Mouse (Mus musculus): Measurements from ENCODE around the gene Adgre5.

Gene Adgre5

DNA sequence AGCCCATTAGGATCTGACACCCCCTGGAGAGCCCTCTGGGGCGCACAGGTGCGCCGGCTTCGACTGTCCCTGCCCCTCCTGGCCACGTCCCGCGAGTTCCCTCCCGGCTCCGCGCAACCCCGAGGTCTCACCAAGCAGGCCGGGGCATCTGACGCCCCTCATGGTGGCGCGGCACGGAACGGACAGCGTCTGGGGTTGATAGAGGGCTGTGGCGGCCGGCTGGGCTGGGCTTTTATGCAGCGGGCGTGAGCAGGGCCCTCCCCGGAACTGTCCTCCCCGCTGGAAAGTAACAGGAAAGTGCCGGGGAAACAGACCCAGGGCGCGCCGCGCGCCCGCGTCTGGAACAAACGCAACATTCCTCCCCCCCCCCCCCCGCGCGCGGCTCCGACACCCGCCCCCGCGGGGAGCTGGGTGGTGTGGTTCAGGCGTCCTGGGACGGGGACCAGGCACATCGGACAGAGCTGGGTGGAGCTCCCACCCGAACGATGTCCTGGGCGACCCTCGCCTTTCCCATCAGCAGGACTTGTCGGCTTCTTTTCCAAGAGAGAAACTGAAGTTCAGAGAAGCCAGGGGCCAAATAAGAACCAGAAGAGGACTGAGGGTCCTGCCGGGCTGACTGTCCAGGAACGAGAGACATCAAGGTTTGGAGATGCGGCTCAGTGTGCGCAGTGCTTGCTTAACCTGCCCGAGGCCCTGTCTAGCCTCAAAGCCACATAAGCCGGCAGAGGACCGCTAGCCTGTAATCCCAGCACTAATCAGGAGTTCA is at the start of gene Adgre5:
Gene Adgre5 (minus strand): TSS at position 351 of the 766 bp plus-strand sequence.
- no peak for DNase-seq (ENCODE audit: low read depth, low spot score)

DNA sequence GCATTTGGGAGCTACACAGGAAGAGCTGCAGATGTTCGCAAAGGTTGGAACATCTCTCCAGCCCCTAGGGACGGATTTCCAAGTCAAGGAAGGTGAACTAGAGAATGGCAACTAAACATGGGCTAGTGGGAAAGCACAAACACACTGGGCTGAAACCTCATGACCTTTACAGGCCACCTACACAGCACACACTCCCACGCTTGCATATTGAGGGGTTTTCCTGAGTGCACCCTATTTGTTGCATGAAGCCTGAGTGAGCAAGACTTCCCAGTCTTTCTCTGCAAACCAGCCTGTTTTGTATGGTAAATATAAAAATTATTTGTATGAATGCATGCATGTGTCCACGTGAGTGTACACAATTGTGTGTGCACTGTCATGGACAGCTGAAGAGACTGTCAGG is 48.7 kb upstream of the Adgre5 start:
- DNase-seq (ENCODE audit: low read depth, low spot score): no peak

DNA sequence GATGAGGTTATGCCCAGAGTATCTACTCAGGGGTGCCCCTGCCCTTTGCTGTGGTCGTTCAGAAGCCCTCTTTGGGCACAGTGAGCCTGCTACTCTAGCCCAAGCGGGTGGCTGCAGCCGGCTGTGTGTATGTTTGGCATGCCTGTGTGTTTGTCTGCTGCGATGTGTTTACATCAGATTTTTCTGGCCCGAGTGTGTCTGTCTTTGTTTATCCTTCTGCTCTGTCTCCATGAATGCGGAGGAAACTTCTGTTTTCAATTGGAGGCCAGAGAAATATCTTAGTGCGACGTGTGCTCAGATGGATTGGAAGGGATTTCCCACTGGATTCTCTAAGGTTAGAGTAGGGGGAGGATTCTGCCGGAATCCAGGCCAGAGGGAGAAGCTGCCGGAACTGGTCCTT is 43.9 kb upstream of the Adgre5 start:
- no peak for DNase-seq (ENCODE audit: low read depth, low spot score)

DNA sequence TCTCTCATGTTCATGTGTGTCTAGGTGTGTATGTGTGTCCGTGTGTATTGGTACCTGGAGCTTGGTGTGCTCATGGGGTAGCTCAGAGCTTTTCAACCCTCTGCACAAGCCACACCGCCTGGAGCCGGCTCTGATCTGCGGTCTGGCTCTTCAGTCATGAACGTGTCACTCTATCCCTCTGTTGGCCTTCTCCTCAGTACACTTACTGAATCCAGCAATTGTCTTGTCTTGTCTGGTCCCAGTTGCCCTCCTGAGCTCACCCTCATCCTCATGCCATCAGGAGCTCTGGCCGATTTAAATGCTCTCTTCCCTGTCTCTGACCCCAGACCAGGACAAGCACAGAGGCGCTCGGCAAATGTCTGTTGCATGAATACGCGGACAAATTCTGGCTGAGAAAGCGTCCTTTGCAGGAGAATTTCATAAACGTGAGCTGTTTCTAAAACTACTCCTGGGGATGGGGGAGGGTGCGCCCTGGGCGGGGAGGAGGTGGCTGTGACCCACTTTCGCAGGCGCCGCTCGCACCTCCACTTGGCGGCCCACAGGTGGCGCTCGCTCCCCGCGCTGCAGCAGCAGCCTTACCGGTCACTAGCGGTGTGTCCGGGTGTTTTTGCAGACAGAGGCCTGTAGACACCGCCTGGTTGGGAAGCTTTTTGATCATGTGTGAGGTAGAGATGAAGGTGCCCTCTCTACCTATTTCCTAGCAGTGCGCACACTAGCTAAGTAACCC is 41.9 kb upstream of the Adgre5 start:
- DNase-seq (ENCODE audit: low read depth, low spot score): peak; percentile 8

DNA sequence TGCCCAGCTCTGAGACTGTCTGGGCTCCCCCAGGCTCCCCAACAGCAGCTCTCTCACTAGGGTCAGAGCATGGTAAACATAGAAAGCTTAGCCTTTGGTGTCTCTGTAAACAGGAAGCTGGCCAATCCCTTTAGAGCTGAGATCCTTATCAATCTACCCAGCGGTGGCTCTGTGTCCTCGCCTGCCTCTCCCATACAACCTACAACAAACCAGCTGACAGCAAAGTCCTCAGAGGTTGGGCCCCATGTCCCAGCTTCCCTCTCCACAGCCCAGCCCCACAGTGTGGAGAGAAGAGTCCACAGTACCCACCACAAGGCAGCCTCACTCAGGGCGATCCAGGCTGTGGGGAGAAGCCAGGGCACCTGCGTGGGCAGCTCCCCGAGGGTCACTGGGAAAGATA is 38.5 kb upstream of the Adgre5 start:
- no peak for DNase-seq (ENCODE audit: low read depth, low spot score)

DNA sequence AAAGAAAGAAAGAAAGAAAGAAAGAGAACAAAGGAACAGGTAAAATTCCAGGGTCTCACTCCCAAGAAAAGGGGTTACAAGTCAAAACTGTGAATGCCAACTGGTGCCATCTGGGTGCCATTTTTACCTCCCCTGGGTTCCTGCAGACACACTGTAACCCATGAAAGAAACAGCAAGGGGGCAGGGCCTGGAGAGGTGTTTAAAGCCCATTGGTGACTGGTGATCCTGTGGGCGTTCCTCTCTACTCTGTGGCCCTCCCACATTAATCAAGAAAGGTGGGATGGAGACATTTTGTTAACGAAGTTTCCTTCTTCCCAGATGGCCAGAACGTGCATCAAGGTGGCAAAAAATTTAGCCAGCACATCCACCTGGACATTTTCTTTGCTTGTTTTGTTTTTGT is 36.9 kb upstream of the Adgre5 start:
- DNase-seq (ENCODE audit: low read depth, low spot score): no peak

DNA sequence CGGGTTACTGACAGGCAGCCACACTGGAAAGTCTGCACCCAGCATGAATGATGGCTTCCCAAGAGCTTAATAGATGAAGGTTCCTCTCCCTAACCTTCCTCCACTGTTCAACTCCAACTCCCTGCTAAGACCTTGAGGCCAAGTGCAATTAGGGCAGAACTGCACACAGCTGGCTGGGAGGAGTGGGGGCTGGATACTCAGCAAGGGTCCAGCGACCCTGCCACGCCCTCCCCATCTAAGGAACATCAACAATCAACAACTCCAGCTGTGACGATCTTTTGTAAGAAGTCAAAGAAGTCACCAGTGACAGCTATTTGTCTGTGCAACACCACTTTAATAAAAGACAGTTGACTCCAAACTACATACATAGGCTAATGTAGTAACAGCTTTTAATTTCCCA is 35.5 kb upstream of the Adgre5 start:
- no peak for DNase-seq (ENCODE audit: low read depth, low spot score)

DNA sequence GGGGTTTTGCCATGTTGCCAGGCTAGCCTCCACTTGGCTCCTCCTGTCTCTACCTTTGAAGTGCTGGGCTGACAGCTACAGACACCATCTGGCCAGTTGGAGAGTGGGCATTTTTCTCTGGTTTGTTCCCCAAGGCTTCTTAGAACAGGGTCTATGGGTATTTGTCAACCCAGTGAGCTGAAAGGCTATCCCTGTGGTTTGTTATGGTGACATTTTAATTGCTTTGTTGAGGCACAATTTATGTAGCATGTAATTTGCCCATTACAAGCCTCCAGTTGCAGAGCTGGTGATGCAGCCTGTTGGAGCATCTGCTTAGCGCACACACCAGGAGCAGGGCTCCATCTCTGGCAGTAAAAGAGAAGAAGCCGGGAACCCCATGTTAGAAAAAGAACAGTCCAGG is 33.1 kb upstream of the Adgre5 start:
- DNase-seq (ENCODE audit: low read depth, low spot score): no peak

DNA sequence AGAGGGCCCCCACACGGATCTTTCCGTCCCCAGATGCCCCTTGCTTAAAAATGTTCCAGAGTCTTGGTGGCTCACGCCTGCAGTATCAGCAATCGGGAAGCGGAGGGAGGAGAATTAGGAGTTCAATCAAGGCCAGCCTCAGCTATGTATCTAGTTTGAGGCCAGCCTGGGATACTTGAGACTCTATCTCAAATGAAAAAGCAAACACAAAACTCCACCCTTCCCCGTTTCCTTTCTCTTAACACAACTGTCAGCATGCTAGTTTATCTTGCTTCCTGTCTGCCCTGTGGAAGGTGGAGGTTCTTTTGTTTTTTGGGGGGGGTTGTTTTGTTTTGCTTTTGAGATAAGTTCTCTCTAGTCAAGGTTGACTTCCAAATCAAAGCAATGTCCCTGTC is 32.3 kb upstream of the Adgre5 start:
- DNase-seq (ENCODE audit: low read depth, low spot score): no peak

DNA sequence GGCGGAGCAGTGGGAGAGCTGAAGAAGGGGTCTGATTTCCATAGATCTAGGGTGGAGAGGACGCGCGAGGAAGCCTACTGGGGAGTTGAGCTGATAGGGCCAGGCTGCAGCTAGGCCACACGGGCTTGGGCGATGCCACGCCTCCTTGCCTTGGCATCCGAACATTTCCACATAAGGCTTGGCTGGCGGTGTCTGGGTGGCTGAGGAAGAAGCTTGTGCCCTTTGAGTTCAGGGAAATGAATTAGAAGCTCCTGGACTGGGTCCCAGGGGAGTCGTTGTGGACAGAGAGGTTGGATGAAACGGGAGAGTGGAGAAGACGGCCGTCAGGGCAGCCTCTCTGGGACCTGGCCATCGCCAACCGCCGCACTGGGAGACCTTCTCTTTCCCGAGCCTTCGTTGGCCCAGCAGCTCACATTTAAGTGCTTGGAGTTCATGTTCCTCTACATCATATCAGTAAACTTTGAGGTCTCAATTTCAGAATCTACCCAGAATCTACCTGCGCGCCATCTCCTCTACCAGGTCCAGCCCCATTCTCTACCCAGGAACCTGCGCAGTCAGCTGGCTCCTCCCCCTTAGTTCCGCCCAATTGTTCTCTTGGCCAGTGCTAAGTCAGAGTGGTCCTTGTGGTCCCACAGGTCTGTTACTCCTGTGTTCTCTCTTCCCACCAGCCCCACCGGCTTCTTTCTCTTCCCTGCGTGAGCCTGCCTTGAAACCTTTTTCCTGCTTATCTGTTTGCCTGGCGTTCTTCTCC is 31.8 kb upstream of the Adgre5 start:
- no peak for DNase-seq (ENCODE audit: low read depth, low spot score)

DNA sequence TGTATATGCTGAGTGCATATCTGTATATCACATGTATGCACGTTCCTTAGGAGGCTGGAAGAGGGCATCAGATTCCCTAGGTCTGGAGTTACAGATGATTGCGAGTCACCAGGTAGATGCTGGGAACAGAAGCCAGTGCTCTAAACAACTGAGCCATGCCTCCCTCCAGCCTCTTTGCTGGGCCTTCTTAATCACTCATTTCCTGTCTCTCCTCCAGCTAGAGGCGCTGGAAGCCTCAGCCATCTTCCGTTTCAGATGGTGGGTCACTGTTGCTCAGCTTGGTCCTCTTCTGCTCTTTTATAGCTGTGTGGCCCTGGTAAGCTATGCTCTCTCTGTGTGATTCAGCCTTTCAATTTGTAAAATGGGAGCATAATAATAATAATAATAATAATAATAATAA is 30.7 kb upstream of the Adgre5 start:
- DNase-seq (ENCODE audit: low read depth, low spot score): no peak

DNA sequence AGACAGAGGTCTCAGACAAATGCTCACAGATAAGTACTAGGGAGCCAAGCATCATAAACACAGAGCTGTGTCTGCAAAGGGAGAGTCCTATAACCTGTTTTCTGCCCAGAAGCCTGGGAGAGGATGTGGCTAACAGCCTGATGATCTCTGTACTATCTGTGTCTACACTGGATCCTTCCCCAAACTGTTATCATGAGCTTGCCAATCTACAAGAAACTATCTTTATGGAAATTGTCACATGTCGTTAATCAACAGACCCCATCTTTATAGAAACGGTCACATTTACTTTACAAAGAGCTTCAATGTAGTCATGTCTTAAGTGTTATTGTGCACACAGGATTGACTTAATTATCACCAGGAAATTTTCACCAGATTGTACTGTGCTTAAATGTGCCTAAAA is 29.5 kb upstream of the Adgre5 start:
- DNase-seq (ENCODE audit: low read depth, low spot score): no peak

DNA sequence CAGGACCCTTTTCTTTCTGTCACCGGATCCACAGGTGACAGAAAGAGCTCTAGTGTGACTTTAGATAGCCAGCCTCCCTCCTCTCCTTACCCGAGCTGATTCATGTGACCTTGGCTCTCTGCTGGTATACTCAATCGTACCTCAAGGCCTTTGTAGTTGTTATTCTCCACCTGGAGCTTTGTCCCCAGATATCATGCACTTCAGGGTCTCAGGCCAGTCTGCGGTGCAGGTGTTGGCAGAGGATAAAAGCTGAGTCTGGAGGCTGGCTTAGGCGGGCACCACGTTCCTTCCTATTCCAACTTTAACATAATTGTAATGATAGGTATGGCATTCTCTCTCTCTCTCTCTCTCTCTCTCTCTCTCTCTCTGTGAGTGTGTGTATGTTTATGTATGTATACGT is 28.6 kb upstream of the Adgre5 start:
- no peak for DNase-seq (ENCODE audit: low read depth, low spot score)

DNA sequence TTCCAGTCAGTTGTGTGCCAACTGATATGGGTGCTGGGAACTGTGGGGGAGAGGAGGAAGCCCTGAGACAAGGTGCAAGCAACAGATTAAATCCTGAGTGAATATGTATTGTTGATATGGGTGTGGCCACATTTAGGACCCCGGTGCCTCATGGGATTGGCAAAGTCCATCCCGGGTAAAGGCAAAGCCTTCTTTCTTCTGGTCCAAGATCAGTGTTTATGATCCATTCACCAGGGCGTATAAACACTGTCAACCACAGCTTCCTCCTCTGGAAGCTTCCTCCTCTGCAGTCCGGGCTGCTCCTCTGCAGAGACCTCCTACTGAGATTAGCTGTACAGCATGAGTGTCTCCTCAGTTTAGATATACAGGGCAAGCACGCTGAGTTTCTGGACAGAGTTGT is 27.4 kb upstream of the Adgre5 start:
- no peak for DNase-seq (ENCODE audit: low read depth, low spot score)

DNA sequence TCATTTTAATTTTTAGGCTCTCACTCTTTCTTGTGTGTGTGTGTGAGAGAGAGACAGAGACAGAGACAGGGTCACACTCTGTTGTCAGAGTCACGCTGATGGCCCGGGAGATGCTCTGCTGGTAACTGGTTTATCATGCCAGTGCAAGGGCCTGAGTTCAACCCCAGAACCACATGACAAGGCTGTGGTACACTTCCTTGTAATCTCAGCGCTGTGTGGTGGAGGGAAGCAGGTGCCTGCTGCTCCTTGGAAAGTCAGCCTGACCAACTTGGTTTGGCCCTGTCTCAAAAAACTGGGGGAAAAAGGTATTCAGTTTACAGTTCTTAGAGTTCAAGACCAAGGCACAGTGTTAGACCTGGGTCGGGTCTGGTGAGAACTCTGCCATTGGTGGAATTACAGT is 26.3 kb upstream of the Adgre5 start:
- no peak for DNase-seq (ENCODE audit: low read depth, low spot score)

DNA sequence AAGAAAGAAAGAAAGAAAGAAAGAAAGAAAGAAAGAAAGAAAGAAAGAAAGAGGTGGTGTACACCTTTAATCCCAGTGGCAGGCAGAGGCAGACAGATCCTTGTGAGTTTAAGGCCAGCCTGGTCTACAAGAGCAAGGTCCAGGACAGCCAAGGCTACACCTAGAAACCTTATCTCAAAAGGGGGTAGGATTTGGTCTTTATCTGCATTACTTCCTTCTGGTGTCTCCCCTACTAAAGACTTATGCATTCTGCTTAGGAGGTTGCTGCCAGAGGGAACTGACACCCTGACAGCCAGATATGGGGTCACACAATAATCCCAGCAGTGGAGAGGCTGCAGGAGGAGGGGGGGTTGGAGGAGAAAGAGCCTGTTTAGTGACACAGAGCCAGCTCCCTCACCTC is 24.5 kb upstream of the Adgre5 start:
- DNase-seq (ENCODE audit: low read depth, low spot score): no peak

DNA sequence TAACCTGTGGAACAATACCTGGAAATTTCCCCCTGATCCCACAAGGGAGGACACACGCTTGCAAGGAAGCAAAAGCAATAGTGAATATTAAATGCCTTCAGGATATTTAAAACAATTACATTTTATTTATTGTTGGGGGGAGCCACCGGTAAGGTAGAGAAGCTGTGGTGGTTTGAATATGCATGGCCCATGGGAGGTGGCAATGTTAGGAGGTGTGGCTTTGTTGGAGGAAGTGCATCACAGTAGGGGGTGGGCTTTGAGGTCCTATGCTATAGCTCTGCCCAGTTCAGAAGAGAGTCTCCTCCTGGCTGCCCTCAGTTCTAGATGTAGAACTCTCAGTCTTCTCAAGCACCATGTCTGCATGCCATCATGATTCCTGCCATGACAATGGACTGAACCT is 23.6 kb upstream of the Adgre5 start:
- no peak for DNase-seq (ENCODE audit: low read depth, low spot score)

DNA sequence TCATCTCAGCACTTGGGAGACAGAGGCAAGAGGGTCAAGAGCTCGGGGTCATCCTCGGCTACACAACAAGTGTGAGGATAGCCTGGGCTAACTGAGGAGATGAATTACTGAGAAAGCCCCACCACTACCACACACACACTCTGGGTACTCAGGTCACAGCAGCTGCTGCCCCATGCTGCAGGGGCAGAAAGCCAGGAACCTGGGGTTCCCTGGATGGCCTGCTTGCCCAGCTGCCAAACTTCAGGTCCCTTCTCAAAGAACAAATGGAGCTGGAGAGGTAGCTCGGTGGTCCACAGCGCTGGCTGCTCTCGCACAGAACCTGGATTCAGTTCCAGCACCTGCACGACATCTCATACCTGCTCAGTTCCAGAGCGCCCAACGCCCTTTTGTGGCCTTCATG is 23.0 kb upstream of the Adgre5 start:
- DNase-seq (ENCODE audit: low read depth, low spot score): no peak

DNA sequence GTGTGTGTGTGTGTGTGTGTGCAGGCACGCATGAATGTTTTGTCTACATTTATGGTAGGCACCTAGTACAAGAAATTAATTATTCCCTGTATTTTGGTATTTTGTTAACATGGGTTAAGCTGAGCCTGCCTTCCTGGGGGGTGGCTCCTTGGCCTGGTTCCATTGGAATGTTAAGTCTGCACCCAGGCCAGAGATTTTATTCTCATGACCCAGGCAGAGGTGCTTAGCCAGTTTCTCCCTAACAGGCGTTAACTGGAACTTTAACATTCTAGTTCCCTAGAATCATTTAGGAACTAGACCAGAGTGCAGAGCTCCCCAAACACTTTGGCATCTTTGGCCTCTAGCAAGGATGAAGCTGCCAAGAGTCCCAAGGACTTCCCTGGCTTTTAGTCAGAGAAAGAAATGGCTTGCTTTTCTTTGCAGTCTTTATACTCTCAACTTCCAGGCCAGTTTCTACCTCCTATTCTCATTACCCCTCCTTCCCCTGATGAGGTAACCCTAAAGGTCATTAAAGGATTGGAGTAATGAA is 18.2 kb upstream of the Adgre5 start:
- DNase-seq (ENCODE audit: low read depth, low spot score): no peak

DNA sequence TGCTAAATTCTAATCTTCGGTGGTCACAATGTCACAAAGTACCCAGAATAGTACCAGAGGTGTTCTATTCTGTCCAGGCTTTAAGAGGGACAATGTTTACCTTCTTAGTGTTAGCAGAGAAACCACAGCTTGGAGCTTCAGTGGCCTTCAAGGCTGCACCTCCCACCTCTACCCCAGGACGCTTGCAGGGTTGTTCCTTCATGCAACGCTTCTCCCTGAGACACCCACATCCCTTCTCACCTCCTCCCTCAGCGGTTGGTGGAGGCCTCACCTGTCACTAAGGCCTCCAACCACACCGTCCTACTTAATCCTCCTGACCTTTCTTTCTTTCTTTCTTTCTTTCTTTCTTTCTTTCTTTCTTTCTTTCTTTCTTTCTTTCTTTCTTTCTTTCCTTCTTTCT is 17.2 kb upstream of the Adgre5 start:
- no peak for DNase-seq (ENCODE audit: low read depth, low spot score)

DNA sequence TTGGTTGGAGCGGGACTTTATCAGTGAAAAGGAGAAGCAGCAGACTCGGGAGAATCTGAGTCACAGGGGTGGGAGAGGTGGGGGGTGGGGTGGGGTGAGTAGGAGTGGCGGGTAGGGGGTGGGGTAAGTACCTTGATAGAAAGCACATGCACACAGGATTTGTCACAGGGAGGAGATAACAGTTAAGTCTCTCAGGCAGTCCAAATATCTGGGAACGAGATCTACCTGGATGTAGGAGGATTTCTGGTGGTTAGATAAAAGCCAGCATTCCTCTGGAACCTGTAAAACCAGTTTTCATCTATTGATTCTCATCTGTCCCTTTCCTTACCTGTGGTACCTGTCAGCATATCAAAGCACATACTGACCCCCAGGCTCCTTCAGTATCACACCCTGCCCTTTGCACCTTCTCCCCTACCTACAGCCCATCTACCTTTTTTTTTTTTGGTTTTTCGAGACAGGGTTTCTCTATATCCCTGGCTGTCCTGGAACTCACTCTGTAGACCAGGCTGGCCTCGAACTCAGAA is 16.0 kb upstream of the Adgre5 start:
- no peak for DNase-seq (ENCODE audit: low read depth, low spot score)

DNA sequence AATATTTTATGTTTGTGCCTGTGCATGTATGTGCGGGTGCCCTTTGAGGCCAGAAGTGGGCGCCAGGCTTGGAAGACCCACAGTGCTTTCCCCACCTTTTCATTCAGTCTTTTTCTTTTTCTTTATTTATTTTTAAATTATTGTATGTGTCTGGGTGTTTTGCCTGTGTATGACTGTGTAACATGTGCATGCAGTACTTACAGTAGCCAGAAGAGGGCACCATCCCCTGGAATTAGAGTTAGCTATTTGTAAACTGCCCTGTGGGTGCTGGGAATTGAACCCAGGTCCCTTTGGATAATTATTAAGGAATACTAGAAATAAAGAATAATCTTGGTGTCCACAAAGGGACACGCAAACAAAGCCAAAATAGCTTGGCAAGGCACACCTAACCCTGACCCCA is 15.1 kb upstream of the Adgre5 start:
- DNase-seq (ENCODE audit: low read depth, low spot score): no peak

Measured in c-Kit-negative CD71-positive TER-119-positive erythroid progenitor cells, embryonic 14.5 days (primary cell).